Mouse (Mus musculus): ENCODE measurements around the gene Sae1.

DNA sequence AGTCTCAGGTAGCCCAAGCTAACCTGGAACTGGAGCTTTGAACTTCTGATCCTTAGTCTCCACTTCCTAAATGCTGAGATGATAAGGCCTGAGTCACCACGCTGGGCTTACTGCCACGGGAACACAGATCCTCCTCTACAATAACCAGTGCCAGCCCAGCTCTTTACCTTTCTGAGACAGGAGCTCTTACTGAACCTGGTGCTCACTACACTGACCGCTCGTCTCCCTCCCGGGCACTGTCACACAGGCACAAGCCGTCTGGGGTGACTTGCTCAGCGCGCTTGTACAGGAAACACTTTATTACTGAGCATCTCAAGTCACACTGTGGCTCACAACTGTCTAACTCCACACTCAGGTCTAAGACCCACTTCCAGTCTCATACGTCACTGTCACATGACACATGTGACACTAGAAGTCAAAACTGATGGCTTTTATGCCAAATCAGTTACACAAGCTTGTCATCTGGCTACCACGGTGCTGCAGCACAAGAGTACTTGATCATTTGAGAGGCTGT lies 21.4 kb downstream of the Sae1 start:
- no peak for TF ChIP-seq CTCF (IDR thresholded peaks at IDR 0.05; ENCODE audit: low read depth, low read length)
- TF ChIP-seq POLR2A (IDR thresholded peaks at IDR 0.05; ENCODE audit: borderline replicate concordance, low read depth, low read length), result no peak
